Mouse (Mus musculus) E14TG2a.4 (cell line): ENCODE results near the gene Tor2a.

ENCODE experiments used
- CTCF ChIP-seq: conservative IDR thresholded peaks from 2 replicates; pipeline ENCODE4 v1.5.1; 2014; ENCODE audit warnings: low read length
- NANOG ChIP-seq: IDR thresholded peaks from 2 replicates; pipeline ENCODE4 v1.6.1; 2014; ENCODE audit warnings: borderline replicate concordance, low read length, mixed read lengths
- POU5F1 ChIP-seq: IDR thresholded peaks from 2 replicates; pipeline ENCODE4 v1.6.1; 2014; ENCODE audit warnings: low read length, borderline replicate concordance

DNA sequence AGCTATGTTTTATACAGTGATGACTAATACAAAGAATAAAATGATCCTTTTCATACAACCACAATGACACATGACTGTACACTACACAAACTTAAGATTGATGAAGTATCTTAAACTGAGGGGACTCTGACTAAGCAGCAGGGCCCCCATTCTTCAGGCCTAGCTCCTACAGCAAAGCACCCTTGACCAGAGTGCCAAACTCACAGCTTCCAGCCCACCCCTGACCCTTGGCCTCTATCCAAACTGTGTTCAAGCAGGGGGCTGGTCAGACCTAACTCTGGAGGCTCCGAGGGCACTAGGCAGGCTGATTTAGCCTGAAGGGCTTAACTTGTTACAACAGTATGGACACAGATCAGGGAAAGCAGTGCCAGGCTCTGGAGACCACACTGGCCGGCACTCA lies 31.5 kb downstream of the Tor2a start:
- TF ChIP-seq CTCF (no peak), NANOG (no peak), POU5F1 (no peak)
